Mouse (Mus musculus): ENCODE data around the gene Gm4924.

- no peak for TF ChIP-seq POLR2A (IDR thresholded peaks at IDR 0.05; ENCODE audit: borderline replicate concordance, insufficient read depth, low read length)
- no peak for TF ChIP-seq CTCF (IDR thresholded peaks at IDR 0.05; ENCODE audit: borderline replicate concordance, insufficient read depth, low read depth, low read length)
These were observed 69.6 kb downstream of the Gm4924 start for GRCm38 (mm10) chr10:82423631-82424030.
